Mouse (Mus musculus) heart, postnatal 25 days (tissue): ENCODE measurements at regions not wholly inside any gene's neighbourhood (a gene's known extent, or its start where the extent isn't known, plus 50 kb on each side); places are given as distances from the start of the nearest gene placed in this dataset. TPM values are rescaled to one million over a fixed set of nuclear protein-coding genes. Genes with fewer than 3 reads are reported as not detected.

Experiments
- DNase-seq: peaks from one replicate; pipeline ENCODE4 v3.0.0; 2022; ENCODE audit warnings: low spot score
- intact Hi-C: fragments of 180-260 bp; cut with DNase I; formaldehyde crosslinking; loops from one replicate; pipeline ENCODE4 v1.15.1; 2025
- microRNA-seq: library from miRNA; unstranded; fragments of <30 nt; microRNA quantifications from one replicate; pipeline ENCODE4 v1.2.0, GENCODE M21; 2022

DNA sequence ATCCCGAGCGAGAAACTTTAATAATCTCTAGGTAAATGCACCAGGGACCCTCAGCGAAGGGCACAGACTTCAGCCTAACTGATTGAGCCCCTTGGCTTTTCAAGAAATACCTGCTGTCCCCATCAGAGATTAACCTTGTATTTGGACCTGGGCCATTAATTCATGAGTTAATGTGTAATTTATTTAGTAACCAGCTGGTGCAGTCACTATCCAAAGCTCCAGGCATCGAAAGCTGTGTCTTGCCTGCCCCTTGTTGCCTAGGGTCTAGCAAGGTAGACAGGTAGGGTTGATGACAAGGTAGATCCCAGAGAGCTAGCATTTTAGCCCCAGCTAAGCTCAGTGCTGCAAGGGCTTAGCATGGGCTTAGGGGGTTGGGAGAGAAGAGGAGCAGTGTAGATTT is 80.9 kb upstream of the Runx1 start:
- no peak for DNase-seq
- intact Hi-C loops: no loop called here

GRCm38 (mm10) chr16:92905626-92906025 is 79.7 kb upstream of the Runx1 start:
- intact Hi-C loops: no loop called here
- DNase-seq: no peak

DNA sequence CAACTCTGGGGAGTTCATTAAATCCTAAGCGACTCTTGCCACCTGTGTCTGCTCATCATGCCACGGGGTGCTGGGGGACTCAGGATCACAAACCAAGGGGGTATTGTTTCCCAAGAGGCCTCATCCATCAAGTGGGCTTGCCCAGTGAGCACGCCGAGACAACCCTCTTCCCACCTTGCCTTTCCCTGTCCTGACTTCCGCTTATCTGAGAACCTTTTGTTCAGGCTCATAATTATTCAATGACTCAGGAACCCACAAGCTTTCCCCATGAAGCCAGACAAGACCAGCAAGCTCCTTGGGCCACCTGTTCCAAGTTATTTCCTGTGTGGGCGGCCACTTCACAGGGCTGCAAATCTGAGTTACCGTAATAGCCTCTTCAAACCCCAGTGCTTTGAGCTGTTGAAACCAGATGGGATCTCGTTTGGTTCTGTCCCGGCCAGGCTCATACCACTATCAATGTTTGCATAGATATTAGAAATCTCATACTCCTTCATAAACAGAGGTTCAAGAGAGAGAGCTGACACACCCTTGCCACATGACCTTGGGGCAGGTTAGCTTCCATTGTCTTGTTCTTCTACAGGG is 78.0 kb upstream of the Runx1 start:
- DNase-seq: no peak
- intact Hi-C loops: no loop called here

GRCm38 (mm10) chr16:92903486-92903885 is 77.5 kb upstream of the Runx1 start:
- intact Hi-C loops: no loop called here
- no peak for DNase-seq

DNA sequence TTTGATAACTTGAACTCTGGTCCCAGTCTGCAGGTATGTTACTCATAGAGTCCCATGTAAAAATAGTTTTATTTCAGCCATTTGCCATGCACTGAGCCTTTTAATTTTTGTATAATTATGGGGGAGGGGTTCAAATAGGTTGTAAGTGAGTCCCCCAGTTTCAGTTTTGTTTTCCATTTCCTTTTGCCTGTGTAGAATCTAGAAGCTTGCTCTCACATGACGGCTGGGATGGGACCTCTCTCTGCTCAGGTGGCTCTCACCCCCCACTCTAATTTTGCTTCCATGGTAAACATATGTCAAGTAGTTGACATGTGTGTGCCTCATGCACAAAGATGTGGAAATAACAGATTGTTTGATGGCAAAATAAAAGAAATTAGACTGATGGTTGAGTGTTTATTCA is 73.8 kb upstream of the Runx1 start:
- intact Hi-C loops: no loop called here
- no peak for DNase-seq

DNA sequence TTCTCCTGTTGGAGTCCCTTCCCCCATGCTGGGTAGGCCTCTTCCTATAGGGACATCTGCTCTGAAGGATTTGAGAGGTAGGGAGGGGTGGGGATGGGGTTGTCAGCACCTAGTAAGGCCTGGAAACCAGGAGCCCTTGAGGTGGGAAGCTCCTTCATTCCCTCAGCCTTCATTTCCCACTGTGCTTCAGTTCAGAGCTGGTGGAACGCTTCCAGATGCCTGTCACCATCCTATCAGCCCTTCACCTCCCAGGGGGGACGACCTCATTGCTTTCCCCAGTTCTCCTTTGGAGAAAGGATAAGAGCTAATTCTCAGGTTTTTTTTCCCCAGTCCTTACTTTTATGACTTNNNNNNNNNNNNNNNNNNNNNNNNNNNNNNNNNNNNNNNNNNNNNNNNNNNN is 65.8 kb upstream of the Runx1 start:
- DNase-seq: no peak
- intact Hi-C loops: no loop called here

GRCm38 (mm10) chr16:92890713-92891112 is 64.8 kb upstream of the Runx1 start:
- intact Hi-C loops: no loop called here
- DNase-seq: no peak

DNA sequence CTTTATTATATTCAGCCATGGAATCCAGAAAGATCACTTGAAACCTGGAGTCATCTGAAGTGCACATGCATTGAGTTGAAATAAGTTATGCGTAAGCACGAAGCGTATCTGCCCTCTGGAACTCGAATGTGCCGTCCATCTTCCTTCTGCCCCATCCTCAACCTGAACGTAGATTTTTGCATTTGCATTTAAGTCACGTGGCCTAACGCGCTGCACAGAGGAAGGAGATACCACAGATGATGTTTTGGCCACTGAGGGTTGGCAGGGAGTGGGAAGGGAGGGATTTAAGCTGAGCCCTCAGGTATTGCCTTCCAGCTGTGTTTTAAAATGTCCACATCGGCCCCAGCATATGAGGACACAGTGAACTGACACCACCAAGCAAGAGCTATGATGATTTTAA is 63.6 kb upstream of the Runx1 start:
- intact Hi-C loops: no loop called here
- no peak for DNase-seq

GRCm38 (mm10) chr16:92886226-92886625 is 60.3 kb upstream of the Runx1 start:
- DNase-seq: no peak
- intact Hi-C loops: no loop called here

DNA sequence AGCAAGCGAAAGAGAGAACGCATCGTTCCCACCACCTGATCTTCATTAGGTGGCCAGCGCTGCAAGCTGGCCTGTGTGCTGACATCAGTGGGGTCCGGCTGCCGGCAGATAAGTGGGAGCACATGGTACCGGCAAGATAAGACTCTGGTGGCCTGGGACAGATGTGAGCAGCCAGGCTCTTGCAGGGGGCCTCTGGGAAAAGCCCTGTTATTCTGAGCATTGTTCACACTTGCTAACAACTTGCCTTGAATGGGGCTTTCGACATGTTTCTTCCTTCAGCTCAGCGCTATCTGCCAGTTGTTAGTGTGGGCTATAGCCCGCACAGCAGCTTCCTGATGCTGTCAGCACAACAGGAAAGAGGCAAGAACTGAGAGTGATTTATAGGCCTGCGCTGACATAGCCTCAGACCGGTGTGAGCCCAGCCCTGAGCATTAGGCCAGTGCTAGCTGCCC is 57.9 kb upstream of the Runx1 start:
- DNase-seq: no peak
- intact Hi-C loops: no loop called here

- intact Hi-C loops: no loop called here
- no peak for DNase-seq
Observed at GRCm38 (mm10) chr16:92880356-92881043, 54.6 kb upstream of the Runx1 start.

DNA sequence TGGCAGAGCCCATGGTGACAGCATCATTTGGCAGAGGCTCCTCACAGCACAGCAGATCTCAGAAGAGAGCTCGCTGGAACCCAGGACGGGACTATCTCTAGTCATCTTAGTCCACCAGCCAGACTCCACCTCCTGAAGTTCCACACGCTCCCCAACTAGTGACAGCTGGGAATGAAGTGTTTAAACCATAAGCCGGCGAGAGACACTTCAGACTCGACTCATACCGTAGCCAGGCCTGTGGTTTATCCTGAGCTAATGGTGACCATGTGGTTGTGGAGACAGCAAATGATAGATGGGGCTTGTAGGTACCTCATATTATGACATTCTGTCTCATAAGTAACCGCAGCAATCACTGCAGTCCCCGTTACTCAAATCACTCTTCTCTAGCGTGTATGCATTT is 52.1 kb upstream of the Runx1 start:
- intact Hi-C loops: no loop called here
- DNase-seq: no peak

Small RNA genes in the stretch of these regions (microRNA-seq; reads per million reads assigned to microRNA genes)
- gene Gm28003: not detected
- gene Mir802: not detected
